Mouse (Mus musculus): ENCODE data around the gene Olfr799. TPM values are rescaled to one million over a fixed set of nuclear protein-coding genes. Genes with fewer than 3 reads are reported as not detected.

Olfr799 gene
- polyA plus RNA-seq, 1 experiment from 2014 or later: not detected

Other genes starting within 250 kb of the Olfr799 start
- not detected in 2 replicates for gene Olfr785, start 232.1 kb upstream of the Olfr799 start, polyA plus RNA-seq (2016; fragmentation: Nextera tagmentation; extraction: Ambion mirVana)
- not detected in 2 replicates for gene Olfr786, start 210.2 kb upstream of the Olfr799 start, polyA plus RNA-seq (2016; fragmentation: Nextera tagmentation; extraction: Ambion mirVana)
- gene Olfr787, start 175.6 kb upstream of the Olfr799 start, polyA plus RNA-seq (2016; fragmentation: Nextera tagmentation; extraction: Ambion mirVana): not detected in 2 replicates
- gene Olfr788, start 166.5 kb upstream of the Olfr799 start, polyA plus RNA-seq (2016; fragmentation: Nextera tagmentation; extraction: Ambion mirVana): not detected in 2 replicates
- gene Olfr789, start 152.7 kb upstream of the Olfr799 start, polyA plus RNA-seq (2016; fragmentation: Nextera tagmentation; extraction: Ambion mirVana): not detected in 2 replicates
- gene Olfr790, start 139.0 kb upstream of the Olfr799 start, polyA plus RNA-seq (2016; fragmentation: Nextera tagmentation; extraction: Ambion mirVana): not detected in 2 replicates
- gene Olfr791, start 115.7 kb upstream of the Olfr799 start, polyA plus RNA-seq (2016; fragmentation: Nextera tagmentation; extraction: Ambion mirVana): not detected in 2 replicates
- gene Olfr792, start 98.3 kb upstream of the Olfr799 start, polyA plus RNA-seq (2016; fragmentation: Nextera tagmentation; extraction: Ambion mirVana): not detected in 2 replicates
- gene Olfr794, start 69.8 kb upstream of the Olfr799 start, polyA plus RNA-seq (2016; fragmentation: Nextera tagmentation; extraction: Ambion mirVana): not detected in 2 replicates
- gene Olfr796, start 24.9 kb upstream of the Olfr799 start, polyA plus RNA-seq (2016; fragmentation: Nextera tagmentation; extraction: Ambion mirVana): not detected in 2 replicates
- not detected in 2 replicates for gene Olfr798, start 9.6 kb upstream of the Olfr799 start, polyA plus RNA-seq (2016; fragmentation: Nextera tagmentation; extraction: Ambion mirVana)
- gene Olfr800, start 20.2 kb downstream of the Olfr799 start, polyA plus RNA-seq (2016; fragmentation: Nextera tagmentation; extraction: Ambion mirVana): not detected in 2 replicates
- not detected in 2 replicates for gene Olfr801, start 36.4 kb downstream of the Olfr799 start, polyA plus RNA-seq (2016; fragmentation: Nextera tagmentation; extraction: Ambion mirVana)
- gene Olfr802, start 50.7 kb downstream of the Olfr799 start, polyA plus RNA-seq (2016; fragmentation: Nextera tagmentation; extraction: Ambion mirVana): not detected in 2 replicates
- not detected in 2 replicates for gene Olfr803, start 56.8 kb downstream of the Olfr799 start, polyA plus RNA-seq (2016; fragmentation: Nextera tagmentation; extraction: Ambion mirVana)
- not detected in 2 replicates for gene Olfr804, start 65.7 kb downstream of the Olfr799 start, polyA plus RNA-seq (2016; fragmentation: Nextera tagmentation; extraction: Ambion mirVana)
- not detected in 2 replicates for gene Olfr805, start 91.9 kb downstream of the Olfr799 start, polyA plus RNA-seq (2016; fragmentation: Nextera tagmentation; extraction: Ambion mirVana)
- gene Olfr806, start 104.4 kb downstream of the Olfr799 start, polyA plus RNA-seq (2016; fragmentation: Nextera tagmentation; extraction: Ambion mirVana): not detected in 2 replicates
- not detected in 2 replicates for gene Olfr807, start 120.3 kb downstream of the Olfr799 start, polyA plus RNA-seq (2016; fragmentation: Nextera tagmentation; extraction: Ambion mirVana)
- gene Olfr808, start 128.0 kb downstream of the Olfr799 start, polyA plus RNA-seq (2016; fragmentation: Nextera tagmentation; extraction: Ambion mirVana): not detected in 2 replicates
- not detected in 2 replicates for gene Olfr809, start 137.2 kb downstream of the Olfr799 start, polyA plus RNA-seq (2016; fragmentation: Nextera tagmentation; extraction: Ambion mirVana)
- not detected in 2 replicates for gene Olfr810, start 157.4 kb downstream of the Olfr799 start, polyA plus RNA-seq (2016; fragmentation: Nextera tagmentation; extraction: Ambion mirVana)
- not detected in 2 replicates for gene Olfr811, start 166.9 kb downstream of the Olfr799 start, polyA plus RNA-seq (2016; fragmentation: Nextera tagmentation; extraction: Ambion mirVana)
- gene Olfr812, start 208.6 kb downstream of the Olfr799 start, polyA plus RNA-seq (2016; fragmentation: Nextera tagmentation; extraction: Ambion mirVana): not detected in 2 replicates
- not detected in 2 replicates for gene Olfr813, start 217.9 kb downstream of the Olfr799 start, polyA plus RNA-seq (2016; fragmentation: Nextera tagmentation; extraction: Ambion mirVana)
- gene Olfr814, start 242.4 kb downstream of the Olfr799 start, polyA plus RNA-seq (2016; fragmentation: Nextera tagmentation; extraction: Ambion mirVana): not detected in 2 replicates

Measured in heart, embryonic 12.5 days (tissue).